Mouse (Mus musculus) liver, embryonic 14.5 days (tissue): ENCODE data around the gene Gng7. TPM values are rescaled to one million over a fixed set of nuclear protein-coding genes. Genes with fewer than 3 reads are reported as not detected.

ENCODE experiments used
- ATAC-seq: fragments of 200-750 bp; cut with Nextera tagmentation; 2 replicates; pipeline ENCODE4 v1.8.0; 2017; ENCODE audit warnings: moderate number of reproducible peaks, mild to moderate bottlenecking, moderate library complexity; ENCODE audit not compliant: insufficient read depth
- DNase-seq, 3 experiments: peaks; one replicate each; pipeline ENCODE4 v3.0.0-alpha.2; 2012 to 2013; ENCODE audit warnings: low read depth in 3 of 3, low spot score in 3 of 3
- H3K27ac ChIP-seq: fragments of 300-500 bp; sonication (generic); 2 replicates; pipeline ENCODE4 v1.5.1; 2014; ENCODE audit warnings: moderate library complexity, mild to moderate bottlenecking, control low read depth, inconsistent platforms
- H3K27me3 ChIP-seq: fragments of 300-500 bp; sonication (generic); 2 replicates; pipeline ENCODE4 v1.6.1; 2014; ENCODE audit warnings: mild to moderate bottlenecking, low read length, moderate library complexity; ENCODE audit not compliant: control insufficient read depth, insufficient read depth
- H3K36me3 ChIP-seq: fragments of 300-500 bp; sonication (generic); replicated peaks from 2 replicates; pipeline ENCODE4 v1.6.1; 2014; ENCODE audit warnings: low read depth; ENCODE audit not compliant: control insufficient read depth, insufficient read depth
- H3K4me1 ChIP-seq, 2 experiments: fragments of 200-500 bp in 1 of 2; fragments of 300-500 bp in 1 of 2; sonication (generic) in 1 of 2; replicated peaks; 2 replicates each; pipeline ENCODE4 v1.6.1; 2012 to 2014; ENCODE audit warnings: antibody characterized with exemption in 1 of 2, inconsistent platforms in 1 of 2, low read length in 1 of 2; ENCODE audit not compliant: control insufficient read depth in 2 of 2, insufficient read depth in 2 of 2
- H3K4me2 ChIP-seq: fragments of 300-500 bp; sonication (generic); 2 replicates; pipeline ENCODE4 v1.6.1; 2014; ENCODE audit warnings: low read depth, mild to moderate bottlenecking, control low read depth, moderate library complexity
- H3K4me3 ChIP-seq, 2 experiments: fragments of 200-500 bp in 1 of 2; fragments of 300-500 bp in 1 of 2; sonication (generic) in 1 of 2; 2 replicates each; pipeline ENCODE4 v1.5.1; 2012 to 2014; ENCODE audit warnings: low read depth in 2 of 2, low read length in 2 of 2, mild to moderate bottlenecking in 2 of 2, control low read depth in 1 of 2, inconsistent platforms in 1 of 2, moderate library complexity in 1 of 2; ENCODE audit not compliant: insufficient read depth in 1 of 2
- H3K9ac ChIP-seq: fragments of 300-500 bp; sonication (generic); replicated peaks from 2 replicates; pipeline ENCODE4 v1.6.1; 2014; ENCODE audit warnings: mild to moderate bottlenecking, control low read depth, moderate library complexity
- H3K9me3 ChIP-seq: fragments of 300-500 bp; sonication (generic); 2 replicates; pipeline ENCODE4 v1.6.1; 2016; ENCODE audit warnings: low read length, mixed read lengths; ENCODE audit not compliant: control insufficient read depth
- CTCF ChIP-seq: IDR thresholded peaks from 2 replicates; pipeline ENCODE4 v1.5.1; 2016; ENCODE audit warnings: antibody characterized with exemption, low read depth, control low read depth
- EP300 ChIP-seq: IDR thresholded peaks from 2 replicates; pipeline ENCODE4 v1.6.1; 2016; ENCODE audit warnings: antibody characterized with exemption, low read depth
- WGBS: fragments of 180-500 bp; shearing (Covaris S2); extraction: QIAGEN DNeasy Blood & Tissue Kit; methylation state at CpG from one replicate; pipeline ENCODE4 v1.1.7; 2014; ENCODE audit not compliant: insufficient replicate concordance; 5-methylcytosine and 5-hydroxymethylcytosine counted together
- polyA plus RNA-seq, 2 experiments: library from polyadenylated mRNA; depleted of rRNA in 1 of 2; stranded (reverse) in 1 of 2; unstranded in 1 of 2; fragments of >200 nt; fragmentation: Nextera tagmentation in 1 of 2; extraction: Ambion mirVana in 1 of 2; gene quantifications; 2 replicates each; pipeline versions ENCODE4 v1.2.1 to v1.2.3; 2012 to 2014

The Gng7 gene
- polyA plus RNA-seq, 2 experiments = 0.23 to 0.25 TPM

- no peak for TF ChIP-seq EP300
- no peak for TF ChIP-seq CTCF
- DNase-seq (no peak), ATAC-seq (no peak)
- H3K36me3 ChIP-seq = no peaks in the 10 kb centered on the region
- H3K27me3 ChIP-seq = no peaks in the 10 kb centered on the region
- WGBS = 59% methylated on average over 3 of the region's 3 CpGs
- H3K4me2 ChIP-seq = no peak overlapping the region
- no peak overlapping the region for H3K4me3 ChIP-seq
- no peak overlapping the region for H3K9ac ChIP-seq
- no peak overlapping the region for H3K27ac ChIP-seq
- H3K9me3 ChIP-seq = no peaks in the 10 kb centered on the region
- H3K4me1 ChIP-seq = peaks cover 0 to 7% of the 10 kb centered on the region in 2 experiments; a peak in 2 of 4 replicates
These were observed 65.7 kb downstream of the Gng7 start for GRCm38 (mm10) chr10:80949081-80949480.

- no peak for ATAC-seq
- H3K4me2 ChIP-seq = no peak overlapping the region
These were observed 66.2 kb downstream of the Gng7 start for GRCm38 (mm10) chr10:80948570-80948969.

GRCm38 (mm10) chr10:80947802-80948201 is 66.9 kb downstream of the Gng7 start:
- no peak overlapping the region for H3K4me2 ChIP-seq
- H3K4me3 ChIP-seq = no peak overlapping the region
- ATAC-seq = no peak
- H3K36me3 ChIP-seq = no peaks in the 10 kb centered on the region
- no peak for TF ChIP-seq EP300
- TF ChIP-seq CTCF = no peak
- no peaks in the 10 kb centered on the region for H3K9me3 ChIP-seq
- no peaks in the 10 kb centered on the region for H3K27me3 ChIP-seq
- no peak for DNase-seq
- H3K9ac ChIP-seq = no peak overlapping the region
- no peak overlapping the region for H3K27ac ChIP-seq
- H3K4me1 ChIP-seq = peaks cover 0 to 9% of the 10 kb centered on the region in 2 experiments; a peak in 2 of 4 replicates
- WGBS = 59% methylated on average over 2 of the region's 2 CpGs

More at GRCm38 (mm10) chr10:80948570-80948969, 66.2 kb downstream of the Gng7 start:
- no peak for DNase-seq
- Histone ChIP-seq H3K4me3 (no peak overlapping the region), H3K9me3 (no peaks in the 10 kb centered on the region), H3K27me3 (no peaks in the 10 kb centered on the region), H3K4me1 (peaks cover 0 to 7% of the 10 kb centered on the region in 2 experiments; a peak in 2 of 4 replicates), H3K27ac (no peak overlapping the region), H3K36me3 (no peaks in the 10 kb centered on the region), H3K9ac (no peak overlapping the region)
- 25% methylated on average over 6 of the region's 6 CpGs for WGBS
- no peak for TF ChIP-seq CTCF
- TF ChIP-seq EP300 = no peak

GRCm38 (mm10) chr10:80946684-80947437 is 67.9 kb downstream of the Gng7 start:
- ATAC-seq = no peak
- Histone ChIP-seq H3K9me3 (no peaks in the 10 kb centered on the region), H3K36me3 (no peaks in the 10 kb centered on the region), H3K27me3 (no peaks in the 10 kb centered on the region), H3K27ac (no peak overlapping the region), H3K4me3 (no peak overlapping the region), H3K4me1 (peaks cover 0 to 9% of the 10 kb centered on the region in 2 experiments; a peak in 2 of 4 replicates), H3K9ac (no peak overlapping the region), H3K4me2 (no peak overlapping the region)
- DNase-seq = no peak
- 58% methylated on average over 14 of the region's 14 CpGs for WGBS
- TF ChIP-seq EP300 (no peak), CTCF (peak; percentile 67)

GRCm38 (mm10) chr10:80944231-80944630 is 70.5 kb downstream of the Gng7 start:
- H3K4me1 ChIP-seq = peaks cover 9 to 19% of the 10 kb centered on the region in 2 experiments
- no peak for TF ChIP-seq CTCF
- TF ChIP-seq EP300 = no peak
- ATAC-seq = no peak
- no peaks in the 10 kb centered on the region for H3K27me3 ChIP-seq
- DNase-seq = no peak
- H3K4me2 ChIP-seq = no peak overlapping the region
- 62% methylated on average over 5 of the region's 5 CpGs for WGBS
- no peak overlapping the region for H3K27ac ChIP-seq
- no peaks in the 10 kb centered on the region for H3K36me3 ChIP-seq
- H3K9me3 ChIP-seq = no peaks in the 10 kb centered on the region
- H3K4me3 ChIP-seq = no peak overlapping the region
- no peak overlapping the region for H3K9ac ChIP-seq
